Mouse (Mus musculus): ENCODE data around the gene Lyrm4.

Gene Lyrm4

GRCm38 (mm10) chr13:36096684-36097383, 20.5 kb downstream of the Lyrm4 start:
- no peak for DNase-seq

GRCm38 (mm10) chr13:36088168-36088567, 29.2 kb downstream of the Lyrm4 start:
- DNase-seq, result no peak

GRCm38 (mm10) chr13:36087427-36087826, 29.9 kb downstream of the Lyrm4 start:
- no peak for DNase-seq

DNA sequence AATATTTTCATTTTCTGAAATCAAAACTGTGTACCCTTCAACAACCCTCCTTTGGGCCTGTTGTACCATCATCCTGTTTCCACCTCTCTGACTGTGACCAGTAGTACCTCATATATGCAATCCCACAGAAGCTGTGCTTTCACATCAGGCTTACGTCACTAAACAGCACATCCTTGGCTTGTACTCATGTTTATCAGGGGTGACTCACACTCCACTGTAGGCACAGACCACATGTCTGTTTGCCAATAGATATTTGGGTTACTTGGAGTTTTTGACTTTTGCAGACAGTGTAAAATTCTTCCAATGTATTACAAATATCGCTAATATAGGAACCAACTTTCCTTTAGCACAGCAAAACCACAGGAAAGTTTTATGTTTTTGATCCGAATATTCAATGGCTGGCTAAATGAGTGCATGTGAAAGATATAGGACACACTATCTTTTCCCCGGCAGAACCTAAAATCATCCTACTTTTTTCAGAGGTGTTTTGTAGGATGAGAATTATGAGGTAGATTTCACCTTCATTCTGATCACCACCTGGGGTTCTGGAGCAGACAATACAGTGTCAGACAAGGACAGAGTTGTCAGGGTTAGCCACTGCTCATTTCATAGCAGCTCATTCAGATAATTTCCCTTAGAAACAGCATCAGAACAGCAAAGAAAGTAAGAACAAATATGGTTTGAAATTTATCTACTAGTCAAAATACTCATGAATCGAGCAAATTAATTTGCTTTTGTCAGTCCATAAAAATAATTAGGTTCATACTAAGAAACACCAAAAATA, 30.5 kb downstream of the Lyrm4 start:
- DNase-seq, result peak; percentile 60

- no peak for DNase-seq
Observed at GRCm38 (mm10) chr13:36085971-36086370, 31.4 kb downstream of the Lyrm4 start.

DNA sequence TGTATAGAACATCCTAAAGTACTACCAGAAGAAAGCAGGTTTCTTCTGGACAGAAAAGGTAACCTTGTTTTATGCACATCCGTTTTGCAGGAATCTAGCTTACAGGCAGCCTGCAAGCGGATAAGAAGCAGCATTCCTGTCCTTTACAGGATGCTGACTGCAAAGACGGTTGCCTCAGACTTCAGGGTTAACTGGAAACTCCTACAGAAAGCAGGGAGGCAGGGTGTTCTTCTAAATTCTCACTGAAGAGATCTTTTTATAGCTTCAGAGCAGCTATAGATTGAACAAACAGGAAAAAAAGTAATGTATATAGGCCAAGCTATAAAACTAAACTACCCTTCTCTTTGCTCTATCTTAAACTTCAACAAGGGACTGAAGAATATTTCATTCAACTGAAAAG, 32.6 kb downstream of the Lyrm4 start:
- DNase-seq, result no peak

DNA sequence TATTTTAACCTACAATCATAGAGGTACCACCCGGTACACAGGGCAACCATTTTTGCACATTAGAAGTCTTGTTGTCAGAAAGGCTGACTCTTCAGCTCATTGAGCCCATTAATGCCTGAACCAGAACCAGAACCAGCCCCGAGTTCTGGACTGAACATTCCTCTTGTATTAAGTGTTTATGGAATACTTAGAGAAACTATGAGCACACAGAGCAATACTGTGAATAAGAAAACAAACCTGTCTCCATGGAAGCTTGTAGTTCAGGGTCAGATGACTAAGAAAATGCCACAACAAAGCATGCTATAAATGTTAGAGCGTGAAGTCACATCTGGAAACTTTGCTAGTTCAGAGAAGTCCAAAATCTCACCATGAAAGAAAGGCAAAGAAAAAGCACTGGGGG, 35.7 kb downstream of the Lyrm4 start:
- DNase-seq, result no peak

DNA sequence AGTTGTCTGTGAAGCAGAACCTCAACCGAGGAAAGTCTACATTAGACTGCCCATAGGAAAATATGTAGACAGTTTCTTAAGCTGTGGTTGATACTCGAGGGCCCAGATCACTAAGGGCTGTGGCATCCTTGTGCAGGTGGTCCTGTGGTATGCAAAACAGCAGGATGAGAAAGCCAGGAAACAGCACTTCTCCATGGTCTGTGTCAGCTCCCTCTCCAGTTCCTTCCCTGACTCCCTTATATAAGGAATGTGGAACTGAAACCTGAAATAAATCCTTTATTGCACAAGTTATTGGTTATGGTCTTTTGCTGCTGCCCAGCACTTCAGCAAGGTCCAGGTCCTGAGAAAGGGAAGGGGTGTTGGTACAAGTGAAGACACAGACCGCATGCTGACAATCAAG, 42.8 kb downstream of the Lyrm4 start:
- DNase-seq, result no peak

GRCm38 (mm10) chr13:36066676-36067075, 50.6 kb downstream of the Lyrm4 start:
- no peak for DNase-seq

GRCm38 (mm10) chr13:36057489-36057888, 59.8 kb downstream of the Lyrm4 start:
- DNase-seq, result peak; percentile 44

DNA sequence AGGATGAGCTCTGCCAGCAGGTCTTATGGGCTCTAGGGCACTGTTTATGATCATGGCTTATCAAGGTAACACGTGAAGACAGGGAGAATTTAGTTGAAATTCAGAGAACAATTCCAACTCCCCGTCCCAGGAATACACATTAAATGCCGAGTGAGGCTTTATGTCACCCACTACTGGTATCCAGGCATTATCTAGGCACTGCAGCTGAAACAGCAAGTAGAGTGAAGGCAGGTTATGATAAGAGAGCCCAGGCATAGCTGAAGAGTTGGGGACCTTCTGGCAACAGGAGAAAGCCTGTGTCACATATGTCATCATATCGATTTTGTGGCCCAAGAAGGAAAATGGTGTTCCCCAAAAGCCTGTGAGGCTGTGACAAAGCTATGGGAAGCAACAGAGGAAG, 60.4 kb downstream of the Lyrm4 start:
- peak; percentile 71 for DNase-seq

GRCm38 (mm10) chr13:36056509-36056908, 60.8 kb downstream of the Lyrm4 start:
- peak; percentile 17 for DNase-seq

DNA sequence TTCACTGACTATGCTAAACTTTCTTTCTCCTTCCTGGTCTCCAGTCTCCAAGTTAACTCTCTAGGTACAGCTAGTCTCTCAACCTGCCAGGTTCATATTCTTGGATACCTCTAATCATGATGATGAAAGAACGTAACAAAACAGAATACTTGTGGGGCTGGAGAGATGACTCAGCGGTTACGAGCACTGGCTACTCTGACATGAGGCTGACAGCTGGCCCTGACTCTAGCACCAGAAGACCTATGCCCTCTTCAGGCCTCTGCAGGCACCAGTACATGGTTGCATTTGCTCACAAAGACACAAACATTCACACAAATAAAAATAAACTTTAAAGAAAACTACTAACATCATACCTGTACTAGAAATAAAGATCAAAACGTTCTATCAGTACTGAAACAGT, 81.8 kb downstream of the Lyrm4 start:
- DNase-seq, result peak; percentile 28

DNA sequence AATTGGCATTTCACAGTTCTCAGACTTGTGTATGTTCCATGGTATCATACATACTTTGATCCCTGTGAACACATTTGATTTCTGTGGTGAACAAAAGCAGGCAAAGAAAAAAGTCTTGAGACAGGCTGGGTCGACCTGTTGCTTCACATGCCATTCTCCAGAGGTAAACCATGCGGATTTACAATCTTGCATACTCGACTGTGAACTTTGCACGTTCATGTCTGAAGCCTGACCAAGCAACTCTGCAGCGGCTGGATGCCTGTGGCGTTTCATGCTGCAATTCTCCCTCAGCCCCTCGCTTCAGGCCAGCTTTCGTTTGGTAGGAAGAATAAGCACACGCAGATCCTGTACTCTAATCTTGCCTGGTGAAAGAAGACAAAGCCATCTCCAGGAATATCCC, 85.4 kb downstream of the Lyrm4 start:
- no peak for DNase-seq

GRCm38 (mm10) chr13:36019309-36020274, 97.7 kb downstream of the Lyrm4 start:
- DNase-seq, result peak; percentile 68

DNA sequence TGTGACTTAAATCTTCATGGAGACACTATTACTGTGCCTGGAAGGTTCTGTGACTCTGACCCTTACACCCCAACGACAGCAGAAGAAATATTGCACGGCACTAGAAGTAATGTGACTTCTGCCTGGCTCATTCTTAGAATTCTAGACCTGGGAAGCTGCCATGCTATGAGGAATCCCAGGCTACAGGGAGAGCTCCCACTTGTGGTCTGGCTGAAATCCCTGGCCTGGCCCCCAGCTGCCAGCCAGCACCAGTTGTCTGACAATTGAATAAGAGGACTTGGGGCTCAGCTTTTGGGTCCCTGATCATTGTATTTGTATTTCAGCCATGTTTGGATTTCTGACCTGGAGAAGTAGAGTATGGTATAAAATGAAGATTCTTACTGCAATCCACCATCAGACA, 99.3 kb downstream of the Lyrm4 start:
- no peak for DNase-seq

DNA sequence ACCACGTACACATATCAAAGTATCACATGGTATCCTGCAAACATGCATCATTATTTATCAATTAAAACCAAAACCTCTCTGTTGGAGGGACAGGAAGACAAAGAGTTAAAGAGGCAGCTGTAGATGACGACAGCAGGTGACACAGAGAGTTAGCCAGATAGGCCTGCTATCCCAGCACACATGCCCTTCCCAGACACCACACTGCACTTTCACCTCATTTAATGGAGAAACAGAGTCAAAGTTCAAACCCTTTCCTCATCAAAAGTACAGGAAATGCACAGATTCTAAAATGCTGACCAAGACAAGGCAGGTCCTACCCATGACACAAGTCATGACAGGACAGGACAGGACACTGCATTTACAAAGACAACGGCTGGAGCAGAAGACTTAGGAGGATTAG, 101.7 kb downstream of the Lyrm4 start:
- no peak for DNase-seq

DNA sequence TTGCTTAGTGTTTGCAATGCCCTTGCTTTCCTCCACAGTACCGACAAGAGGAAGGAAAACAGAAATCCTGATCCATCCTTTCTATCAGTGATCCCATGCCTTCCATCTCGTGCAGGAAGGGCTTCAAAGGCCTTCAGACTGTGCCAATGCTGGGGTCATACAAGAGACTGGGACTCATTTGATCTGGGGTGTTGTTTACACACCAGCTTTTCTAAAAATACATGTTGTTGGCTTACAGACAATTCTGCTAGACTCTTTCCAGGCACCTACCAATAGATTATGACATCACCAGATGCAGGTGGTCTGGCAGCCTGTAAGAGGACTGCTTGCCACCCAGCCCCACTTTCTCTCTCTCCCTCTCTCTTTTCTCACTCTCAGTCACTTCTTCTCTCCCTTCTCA, 107.3 kb downstream of the Lyrm4 start:
- no peak for DNase-seq

DNA sequence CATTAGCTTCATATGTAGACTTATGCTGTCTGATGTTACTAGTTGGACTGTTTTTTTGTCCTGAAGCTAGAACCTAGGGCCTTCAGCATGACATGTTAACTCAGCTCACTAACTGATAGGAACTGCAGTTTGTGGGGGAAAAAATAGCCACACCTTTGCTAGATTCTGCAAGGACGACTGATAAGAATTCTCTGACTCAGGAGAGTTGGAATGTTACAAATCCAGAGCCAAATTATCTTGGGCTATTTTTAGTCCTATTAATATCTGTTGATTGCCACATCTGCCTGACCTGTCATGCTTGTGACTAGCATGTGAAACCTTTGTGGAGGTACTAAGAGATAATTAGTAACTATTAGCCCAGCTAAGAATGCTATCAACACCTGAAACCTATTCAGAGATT, 116.5 kb downstream of the Lyrm4 start:
- no peak for DNase-seq

DNA sequence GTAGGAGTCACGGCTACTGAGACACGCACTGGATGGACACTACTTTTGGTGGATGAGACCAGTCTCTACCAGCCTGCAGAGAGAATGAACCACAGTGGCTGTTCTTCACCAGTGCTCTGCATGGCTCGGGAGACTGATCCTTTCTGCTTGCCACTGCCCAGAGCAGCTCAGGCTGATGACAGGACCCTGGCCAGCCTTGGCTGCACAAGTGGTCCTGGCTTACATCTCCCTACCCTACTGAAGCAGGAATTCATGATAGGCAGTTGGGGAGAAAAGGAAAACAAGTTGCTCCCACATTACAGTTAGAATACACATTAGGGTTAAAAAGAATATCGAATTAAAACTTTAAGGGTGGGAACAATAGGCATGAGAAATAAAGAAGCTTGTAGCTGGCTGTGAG, 119.7 kb downstream of the Lyrm4 start:
- no peak for DNase-seq

- no peak for DNase-seq
Observed at GRCm38 (mm10) chr13:35995696-35996426, 121.5 kb downstream of the Lyrm4 start.

- DNase-seq, result no peak
Observed at GRCm38 (mm10) chr13:35995231-35995630, 122.1 kb downstream of the Lyrm4 start.

DNA sequence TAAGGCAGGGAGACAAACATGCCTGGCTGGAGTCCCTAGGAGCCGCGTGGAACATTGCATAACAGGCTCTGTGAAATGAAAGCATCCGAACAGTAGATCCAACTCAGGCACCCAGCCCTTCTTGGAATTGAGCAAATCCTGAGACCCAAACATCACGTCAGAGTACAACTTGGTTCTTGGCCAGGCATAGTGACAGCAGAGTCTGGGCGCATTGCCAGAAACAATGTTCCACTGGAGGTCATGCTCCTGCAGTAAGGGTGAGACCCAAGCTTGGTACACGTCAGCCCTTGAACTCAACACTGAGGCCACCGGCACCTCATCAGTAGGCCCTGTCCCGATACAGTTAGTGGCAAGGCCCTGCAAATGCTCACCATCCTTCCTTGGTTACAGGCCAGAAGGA, 123.3 kb downstream of the Lyrm4 start:
- peak; percentile 40 for DNase-seq
